Mouse (Mus musculus): ENCODE results near the gene Slc16a1. TPM values are rescaled to one million over a fixed set of nuclear protein-coding genes. Genes with fewer than 3 reads are reported as not detected.

The Slc16a1 gene
- 121 and 172 TPM in 2 replicates for total RNA-seq (2012; rRNA removed)

DNA sequence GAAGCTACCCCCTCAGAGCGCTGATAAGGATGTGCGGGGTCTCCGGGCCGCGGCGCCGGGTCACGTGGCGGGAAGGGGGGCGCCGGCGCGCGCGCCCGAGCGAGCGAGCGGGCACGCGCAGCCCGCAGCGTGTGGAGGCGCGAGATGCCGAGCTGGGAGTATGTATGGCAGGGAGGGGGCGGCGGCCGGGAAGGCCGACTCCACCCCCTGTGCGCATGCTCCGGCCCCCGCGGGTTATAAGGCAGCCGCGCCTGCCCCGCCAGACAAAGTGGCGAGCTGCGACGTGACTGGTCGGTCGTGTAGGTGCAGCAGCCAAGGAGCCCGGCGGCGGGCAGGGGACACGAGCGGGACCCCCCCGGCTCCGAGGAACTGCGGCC is at the start of gene Slc16a1:
TSS of gene Slc16a1 (plus strand) at position 266 of the 377 bp plus-strand sequence.
- no peaks in the 10 kb centered on the region for H3K36me3 ChIP-seq (ENCODE audit: control insufficient read depth, insufficient read depth, low read length, poor library complexity, severe bottlenecking)
- H3K9me3 ChIP-seq (ENCODE audit: control insufficient read depth, insufficient read depth, low read depth, low read length), result no peaks in the 10 kb centered on the region
- peak; percentile 84 for DNase-seq (ENCODE audit: low read depth, low spot score)
- in situ Hi-C loops (cut with MboI; ENCODE audit: low sequenced_read_pairs in 2 of 2, unreplicated experiment in 2 of 2), result no loop called here
- H3K27ac ChIP-seq (ENCODE audit: insufficient read depth, low read depth, low read length, poor library complexity, severe bottlenecking), result peak within 1 kb of the TSS; percentile 54; the same call in 1 of the 2 replicates
- no peak for TF ChIP-seq MAFK (IDR thresholded peaks at IDR 0.05; ENCODE audit: insufficient read depth, low read depth, low read length)
- 0 out of 2 replicates have a peak, but pooled peaks have one; percentile 32 for TF ChIP-seq HCFC1 (IDR thresholded peaks at IDR 0.05; ENCODE audit: borderline replicate concordance, insufficient read depth, low read length)
- peaks cover 0 to 4% of the 10 kb centered on the region in 2 experiments; a peak in 1 of 4 replicates for H3K4me1 ChIP-seq (ENCODE audit: control insufficient read depth in 2 of 2, insufficient read depth in 2 of 2, low read length in 2 of 2, poor library complexity in 1 of 2)
- peak within 1 kb of the TSS; percentile 96 for H3K9ac ChIP-seq (ENCODE audit: insufficient read depth, low read depth, low read length, poor library complexity, severe bottlenecking)
- peak within 1 kb of the TSS; percentile 80 to 91 for H3K4me3 ChIP-seq (ENCODE audit: insufficient read depth in 1 of 2, low read depth in 1 of 2, low read length in 2 of 2, poor library complexity in 1 of 2, severe bottlenecking in 1 of 2)

GRCm38 (mm10) chr3:104596451-104597134 is 41.9 kb upstream of the Slc16a1 start:
- Histone ChIP-seq H3K4me3 (ENCODE audit: insufficient read depth in 1 of 2, low read depth in 1 of 2, low read length in 2 of 2, poor library complexity in 1 of 2, severe bottlenecking in 1 of 2) (no peak overlapping the region), H3K27ac (ENCODE audit: insufficient read depth, low read depth, low read length, poor library complexity, severe bottlenecking) (no peak overlapping the region), H3K9ac (ENCODE audit: insufficient read depth, low read depth, low read length, poor library complexity, severe bottlenecking) (no peak overlapping the region), H3K9me3 (ENCODE audit: control insufficient read depth, insufficient read depth, low read depth, low read length) (no peaks in the 10 kb centered on the region), H3K4me1 (ENCODE audit: control insufficient read depth in 2 of 2, insufficient read depth in 2 of 2, low read length in 2 of 2, poor library complexity in 1 of 2) (no peaks in the 10 kb centered on the region), H3K36me3 (ENCODE audit: control insufficient read depth, insufficient read depth, low read length, poor library complexity, severe bottlenecking) (no peaks in the 10 kb centered on the region)
- TF ChIP-seq ZC3H11A (IDR thresholded peaks at IDR 0.05; ENCODE audit: borderline replicate concordance, low read depth, low read length) (no peak), ZNF384 (IDR thresholded peaks at IDR 0.05; ENCODE audit: low read depth, low read length) (no peak), HCFC1 (IDR thresholded peaks at IDR 0.05; ENCODE audit: borderline replicate concordance, insufficient read depth, low read length) (no peak), CHD2 (IDR thresholded peaks at IDR 0.05; ENCODE audit: low read depth, low read length) (no peak), MAFK (IDR thresholded peaks at IDR 0.05; ENCODE audit: insufficient read depth, low read depth, low read length) (no peak)
- in situ Hi-C loops (cut with MboI; ENCODE audit: low sequenced_read_pairs in 2 of 2, unreplicated experiment in 2 of 2), result no loop called here
- no peak for DNase-seq (ENCODE audit: low read depth, low spot score)

DNA sequence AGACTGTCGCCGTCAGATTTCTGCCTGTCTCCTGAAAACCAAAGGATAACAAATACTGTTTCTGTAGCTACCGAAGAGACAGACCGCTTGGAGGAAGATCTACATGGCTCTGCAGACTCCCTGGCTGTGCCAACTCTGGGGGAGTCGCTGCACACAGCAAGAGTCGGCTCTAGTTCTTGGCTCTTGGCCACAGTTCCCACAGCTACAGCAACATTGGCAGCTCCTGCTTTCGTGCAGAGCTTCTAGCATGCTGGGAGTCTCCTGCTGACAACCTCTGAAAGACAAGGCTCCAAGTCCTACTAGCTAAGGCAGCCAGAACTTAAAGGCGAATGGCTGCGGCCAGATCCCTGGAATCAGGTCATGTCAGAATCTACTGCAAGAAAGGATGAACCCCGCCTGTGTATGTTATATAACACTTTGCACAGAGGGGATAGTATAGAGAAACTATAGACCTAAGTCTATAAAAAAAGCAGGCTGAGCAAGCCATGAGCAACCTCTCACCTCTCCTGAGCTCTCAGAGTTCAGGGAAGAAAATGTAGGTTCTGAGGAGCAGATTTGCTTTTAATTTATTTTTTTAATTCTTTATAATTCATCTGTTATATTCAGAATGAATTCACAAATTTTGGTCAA is 41.2 kb upstream of the Slc16a1 start:
- Histone ChIP-seq H3K27ac (ENCODE audit: insufficient read depth, low read depth, low read length, poor library complexity, severe bottlenecking) (no peak overlapping the region), H3K9ac (ENCODE audit: insufficient read depth, low read depth, low read length, poor library complexity, severe bottlenecking) (no peak overlapping the region), H3K36me3 (ENCODE audit: control insufficient read depth, insufficient read depth, low read length, poor library complexity, severe bottlenecking) (no peaks in the 10 kb centered on the region), H3K4me3 (ENCODE audit: insufficient read depth in 1 of 2, low read depth in 1 of 2, low read length in 2 of 2, poor library complexity in 1 of 2, severe bottlenecking in 1 of 2) (no peak overlapping the region), H3K9me3 (ENCODE audit: control insufficient read depth, insufficient read depth, low read depth, low read length) (no peaks in the 10 kb centered on the region), H3K4me1 (ENCODE audit: control insufficient read depth in 2 of 2, insufficient read depth in 2 of 2, low read length in 2 of 2, poor library complexity in 1 of 2) (no peaks in the 10 kb centered on the region)
- DNase-seq (ENCODE audit: low read depth, low spot score), result no peak
- in situ Hi-C loops (cut with MboI; ENCODE audit: low sequenced_read_pairs in 2 of 2, unreplicated experiment in 2 of 2), result no loop called here
- no peak for TF ChIP-seq CHD2 (IDR thresholded peaks at IDR 0.05; ENCODE audit: low read depth, low read length)
- no peak for TF ChIP-seq MAFK (IDR thresholded peaks at IDR 0.05; ENCODE audit: insufficient read depth, low read depth, low read length)
- no peak for TF ChIP-seq ZC3H11A (IDR thresholded peaks at IDR 0.05; ENCODE audit: borderline replicate concordance, low read depth, low read length)
- TF ChIP-seq ZNF384 (IDR thresholded peaks at IDR 0.05; ENCODE audit: low read depth, low read length), result no peak
- TF ChIP-seq HCFC1 (IDR thresholded peaks at IDR 0.05; ENCODE audit: borderline replicate concordance, insufficient read depth, low read length), result no peak

DNA sequence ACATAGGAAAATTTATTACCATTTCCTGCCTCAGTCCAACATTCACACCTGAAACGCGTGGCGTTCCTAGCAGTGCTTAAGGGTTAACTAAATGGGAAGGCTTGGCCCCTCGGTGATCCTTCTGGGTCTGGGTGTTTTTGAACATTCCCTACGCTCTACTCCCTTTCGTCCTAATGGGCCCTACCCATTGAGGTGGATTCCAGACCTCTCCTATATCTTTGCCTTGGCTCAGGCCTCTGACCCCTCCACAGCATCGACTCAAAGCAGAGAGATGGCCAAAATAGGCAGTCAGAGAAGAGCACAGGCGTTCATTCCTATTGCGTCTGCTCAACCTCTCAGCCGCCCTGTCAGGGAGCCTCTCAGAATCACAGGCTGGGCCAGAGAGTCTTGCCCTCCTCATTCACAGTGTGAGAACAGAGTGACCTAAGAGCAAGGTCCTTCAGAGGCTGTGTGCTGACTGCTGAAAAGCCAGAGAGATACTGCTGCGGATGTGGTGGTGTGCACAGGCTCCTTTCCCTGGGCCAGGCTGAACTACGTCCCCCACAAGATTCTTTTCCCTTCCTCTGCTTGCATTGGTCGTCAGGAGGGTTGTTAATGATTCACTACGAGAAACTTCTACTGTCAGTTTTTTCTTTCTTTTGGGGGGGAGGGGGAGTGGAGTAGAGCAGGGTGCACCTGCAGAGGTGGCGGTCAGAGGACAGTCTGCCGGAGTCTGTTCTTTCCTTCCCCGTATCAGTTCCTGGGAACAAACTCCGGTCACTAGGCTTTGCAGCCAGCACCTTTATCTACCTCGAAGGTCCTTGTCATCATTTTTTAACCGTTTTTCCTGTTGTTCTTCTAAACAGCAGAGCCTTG is 38.9 kb upstream of the Slc16a1 start:
- no peak for DNase-seq (ENCODE audit: low read depth, low spot score)
- Histone ChIP-seq H3K9ac (ENCODE audit: insufficient read depth, low read depth, low read length, poor library complexity, severe bottlenecking) (no peak overlapping the region), H3K4me1 (ENCODE audit: control insufficient read depth in 2 of 2, insufficient read depth in 2 of 2, low read length in 2 of 2, poor library complexity in 1 of 2) (0 out of 4 replicates have a peak, but pooled peaks cover 0 to 1% of the 10 kb centered on the region in 2 experiments), H3K36me3 (ENCODE audit: control insufficient read depth, insufficient read depth, low read length, poor library complexity, severe bottlenecking) (no peaks in the 10 kb centered on the region), H3K27ac (ENCODE audit: insufficient read depth, low read depth, low read length, poor library complexity, severe bottlenecking) (no peak overlapping the region), H3K9me3 (ENCODE audit: control insufficient read depth, insufficient read depth, low read depth, low read length) (no peaks in the 10 kb centered on the region), H3K4me3 (ENCODE audit: insufficient read depth in 1 of 2, low read depth in 1 of 2, low read length in 2 of 2, poor library complexity in 1 of 2, severe bottlenecking in 1 of 2) (no peak overlapping the region)
- in situ Hi-C loops (cut with MboI; ENCODE audit: low sequenced_read_pairs in 2 of 2, unreplicated experiment in 2 of 2), result no loop called here
- TF ChIP-seq MAFK (IDR thresholded peaks at IDR 0.05; ENCODE audit: insufficient read depth, low read depth, low read length) (no peak), HCFC1 (IDR thresholded peaks at IDR 0.05; ENCODE audit: borderline replicate concordance, insufficient read depth, low read length) (no peak), CHD2 (IDR thresholded peaks at IDR 0.05; ENCODE audit: low read depth, low read length) (no peak), ZNF384 (IDR thresholded peaks at IDR 0.05; ENCODE audit: low read depth, low read length) (no peak)

Data from ES-E14 (cell line).